Comparison of ENCODE assay signal across 8 mouse cellular contexts in genomic region chr9:69987579-69987978, GRCm38 (mm10). TPM values are rescaled to one million over a fixed set of nuclear protein-coding genes. Genes with fewer than 3 reads are reported as not detected.
DNase-seq lines count a peak whose midpoint lies in the region; ATAC-seq lines count a peak whose summit lies in the region.

No protein-coding gene starts in this region.

- no peak overlapping the region for H3K4me3 ChIP-seq in intestine, embryonic 14.5 days (ENCODE audit: low read depth, low read length)
- no peak overlapping the region for H3K4me3 ChIP-seq in intestine, embryonic 16.5 days (ENCODE audit: low read length)
- H3K4me3 ChIP-seq in heart, embryonic 10.5 days = no peak overlapping the region

- H3K27me3 ChIP-seq in intestine, embryonic 14.5 days (replicated peaks; ENCODE audit: control insufficient read depth, insufficient read depth, low read length) = no peaks in the 10 kb centered on the region
- no peaks in the 10 kb centered on the region for H3K27me3 ChIP-seq in intestine, embryonic 16.5 days (replicated peaks; ENCODE audit: control insufficient read depth, insufficient read depth, low read length)
- H3K27me3 ChIP-seq in heart, embryonic 10.5 days (ENCODE audit: insufficient read depth, poor library complexity, severe bottlenecking) = no peaks in the 10 kb centered on the region

- no peaks in the 10 kb centered on the region for H3K9me3 ChIP-seq in intestine, embryonic 14.5 days (ENCODE audit: control insufficient read depth, low read length)
- H3K9me3 ChIP-seq in intestine, embryonic 16.5 days (ENCODE audit: control insufficient read depth, low read length) = no peaks in the 10 kb centered on the region
- no peaks in the 10 kb centered on the region for H3K9me3 ChIP-seq in heart, embryonic 10.5 days

- H3K27ac ChIP-seq in intestine, embryonic 14.5 days (ENCODE audit: low read depth) = no peak overlapping the region
- H3K27ac ChIP-seq in intestine, embryonic 16.5 days (ENCODE audit: low read length) = no peak overlapping the region
- no peak overlapping the region for H3K27ac ChIP-seq in heart, embryonic 10.5 days

- H3K36me3 ChIP-seq in intestine, embryonic 14.5 days (ENCODE audit: control insufficient read depth, insufficient read depth, low read length) = peaks cover 12% of the 10 kb centered on the region
- no peaks in the 10 kb centered on the region for H3K36me3 ChIP-seq in intestine, embryonic 16.5 days (ENCODE audit: control insufficient read depth, insufficient read depth, low read length)
- peaks cover 15% of the 10 kb centered on the region; the same call in 1 of the 2 replicates for H3K36me3 ChIP-seq in heart, embryonic 10.5 days

- WGBS in intestine, embryonic 14.5 days = 0% methylated on average over 3 of the region's 3 CpGs
- WGBS in intestine, embryonic 16.5 days = under 1% methylated on average over 3 of the region's 3 CpGs
- 2% methylated on average over 3 of the region's 3 CpGs for whole genome bisulfite sequencing in heart, embryonic 10.5 days

- H3K9ac ChIP-seq in intestine, embryonic 14.5 days (ENCODE audit: low read length) = no peak overlapping the region
- no peak overlapping the region for H3K9ac ChIP-seq in intestine, embryonic 16.5 days (ENCODE audit: low read depth, low read length)

- H3K4me2 ChIP-seq in intestine, embryonic 14.5 days (ENCODE audit: low read length) = no peak overlapping the region
- no peak overlapping the region for H3K4me2 ChIP-seq in intestine, embryonic 16.5 days (ENCODE audit: low read depth, low read length)

- DNase-seq in intestine, embryonic 14.5 days (ENCODE audit: low spot score) = peak; percentile 84
- DNase-seq in MEL-GATA-1-ER (ENCODE audit: extremely low read depth, low read depth) = peak; percentile 72
- DNase-seq in cerebellum, postnatal 36 days = peak; percentile 45 to 57
- peak; percentile 74 for DNase-seq in heart, embryonic 10.5 days (ENCODE audit: low spot score)
- DNase-seq in left cerebral cortex, postnatal 10 days (ENCODE audit: extremely low spot score in 1 of 2, low spot score in 2 of 2) = peak; percentile 52 to 73
- DNase-seq in naive thymus-derived CD4-positive, alpha-beta T cell, adult 2 months (ENCODE audit: low read depth) = peak; percentile 82
- DNase-seq in thymus, postnatal 14 days = peak; percentile 71

- peaks cover 12% of the 10 kb centered on the region for H3K4me1 ChIP-seq in intestine, embryonic 14.5 days (replicated peaks; ENCODE audit: control insufficient read depth, insufficient read depth, low read length)
- peaks cover 17% of the 10 kb centered on the region for H3K4me1 ChIP-seq in intestine, embryonic 16.5 days (ENCODE audit: control insufficient read depth, insufficient read depth, low read length)
- peaks cover 20% of the 10 kb centered on the region for H3K4me1 ChIP-seq in heart, embryonic 10.5 days

- intact Hi-C loops in left cerebral cortex, postnatal 10 days (cut with DNase I) = loop anchor here (2.0 to 10.0 kb wide), 3 partner anchors 213 to 483 kb away; no protein-coding TSS in a partner anchor

- ATAC-seq in intestine, embryonic 14.5 days (replicated peaks; ENCODE audit: low FRiP score, low TSS enrichment, low read depth) = no peak
- ATAC-seq in intestine, embryonic 16.5 days = no peak

RNA-seq across cellular contexts. Expression of gene Bnip2, which starts 1.7 kb away (rescaled TPM):
- polyA plus RNA-seq in intestine, embryonic 14.5 days (2014; fragmentation: Nextera tagmentation; extraction: Ambion mirVana) = 83.7 and 93.5 TPM in 2 replicates
- 54.9 and 60.0 TPM in 2 replicates for polyA plus RNA-seq in intestine, embryonic 16.5 days (2015; fragmentation: Nextera tagmentation; extraction: Ambion mirVana)
- 128 and 132 TPM in 2 replicates for polyA plus RNA-seq in heart, embryonic 10.5 days (2016; fragmentation: Nextera tagmentation; extraction: Ambion mirVana)
- 10 to 100 TPM; 37.2 to 45.1 TPM for total RNA-seq in left cerebral cortex, postnatal 10 days (2021)

RNA-seq across cellular contexts. Expression of gene Gtf2a2, which starts 24.8 kb away (rescaled TPM):
- polyA plus RNA-seq in intestine, embryonic 14.5 days (2014; fragmentation: Nextera tagmentation; extraction: Ambion mirVana) = 195 and 196 TPM in 2 replicates
- polyA plus RNA-seq in intestine, embryonic 16.5 days (2015; fragmentation: Nextera tagmentation; extraction: Ambion mirVana) = 139 and 151 TPM in 2 replicates
- polyA plus RNA-seq in heart, embryonic 10.5 days (2016; fragmentation: Nextera tagmentation; extraction: Ambion mirVana) = 170 and 182 TPM in 2 replicates
- 10 to 100 TPM; 66.9 to 77.5 TPM for total RNA-seq in left cerebral cortex, postnatal 10 days (2021)

RNA-seq across cellular contexts. Expression of gene Gcnt3, which starts 50.3 kb away (rescaled TPM):
- 3.6 and 5.0 TPM in 2 replicates for polyA plus RNA-seq in intestine, embryonic 14.5 days (2014; fragmentation: Nextera tagmentation; extraction: Ambion mirVana)
- 12.7 and 13.0 TPM in 2 replicates for polyA plus RNA-seq in intestine, embryonic 16.5 days (2015; fragmentation: Nextera tagmentation; extraction: Ambion mirVana)
- not detected in 2 replicates for polyA plus RNA-seq in heart, embryonic 10.5 days (2016; fragmentation: Nextera tagmentation; extraction: Ambion mirVana)
- total RNA-seq in left cerebral cortex, postnatal 10 days (2021) = not detected
